Mouse (Mus musculus): ENCODE measurements around the gene Hist1h2ak. TPM values are rescaled to one million over a fixed set of nuclear protein-coding genes. Genes with fewer than 3 reads are reported as not detected.
A peak's percentile ranks its signal among the peaks of the same experiment; 100 is the strongest.

Gene Hist1h2ak
- total RNA-seq, 2 experiments from 2014 or later = 27.8 to 28.5 TPM

GRCm38 (mm10) chr13:21778814-21779766, 25.5 kb upstream of the Hist1h2ak start:
- DNase-seq (ENCODE audit: low spot score in 2 of 2) = peak; percentile 49 to 63

DNA sequence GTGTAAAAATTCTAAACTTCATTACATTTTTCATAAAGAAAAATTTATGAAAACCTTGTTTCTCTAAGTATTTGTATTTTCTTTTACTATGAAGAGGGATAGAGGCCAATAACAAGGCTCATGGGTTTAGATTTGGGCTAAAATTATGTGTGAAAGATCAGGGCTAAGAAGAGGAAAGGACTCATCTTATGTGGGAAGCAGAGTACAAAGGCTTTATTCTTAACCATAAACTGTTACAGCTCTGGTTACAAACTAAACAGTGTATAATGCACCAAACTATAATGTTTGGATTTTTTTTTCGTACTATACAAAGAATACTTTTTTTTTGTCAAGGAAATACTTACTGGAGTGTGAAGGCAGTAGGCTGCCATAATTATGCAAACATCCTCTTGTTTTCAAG, 2.1 kb upstream of the Hist1h2ak start:
- DNase-seq (ENCODE audit: low spot score in 2 of 2) = no peak

- DNase-seq (ENCODE audit: low spot score in 2 of 2) = peak; percentile 31 to 49
Observed at GRCm38 (mm10) chr13:21754294-21755001, 821 bp upstream of the Hist1h2ak start.

- no peak for DNase-seq (ENCODE audit: low spot score in 2 of 2)
Observed at GRCm38 (mm10) chr13:21753051-21753523, 540 bp downstream of the Hist1h2ak start.

- DNase-seq (ENCODE audit: low spot score in 2 of 2) = no peak
Observed at GRCm38 (mm10) chr13:21752356-21752755, 1.3 kb downstream of the Hist1h2ak start.

GRCm38 (mm10) chr13:21751827-21752226, 1.8 kb downstream of the Hist1h2ak start:
- DNase-seq (ENCODE audit: low spot score in 2 of 2) = no peak

GRCm38 (mm10) chr13:21751417-21751816, 2.2 kb downstream of the Hist1h2ak start:
- no peak for DNase-seq (ENCODE audit: low spot score in 2 of 2)

DNA sequence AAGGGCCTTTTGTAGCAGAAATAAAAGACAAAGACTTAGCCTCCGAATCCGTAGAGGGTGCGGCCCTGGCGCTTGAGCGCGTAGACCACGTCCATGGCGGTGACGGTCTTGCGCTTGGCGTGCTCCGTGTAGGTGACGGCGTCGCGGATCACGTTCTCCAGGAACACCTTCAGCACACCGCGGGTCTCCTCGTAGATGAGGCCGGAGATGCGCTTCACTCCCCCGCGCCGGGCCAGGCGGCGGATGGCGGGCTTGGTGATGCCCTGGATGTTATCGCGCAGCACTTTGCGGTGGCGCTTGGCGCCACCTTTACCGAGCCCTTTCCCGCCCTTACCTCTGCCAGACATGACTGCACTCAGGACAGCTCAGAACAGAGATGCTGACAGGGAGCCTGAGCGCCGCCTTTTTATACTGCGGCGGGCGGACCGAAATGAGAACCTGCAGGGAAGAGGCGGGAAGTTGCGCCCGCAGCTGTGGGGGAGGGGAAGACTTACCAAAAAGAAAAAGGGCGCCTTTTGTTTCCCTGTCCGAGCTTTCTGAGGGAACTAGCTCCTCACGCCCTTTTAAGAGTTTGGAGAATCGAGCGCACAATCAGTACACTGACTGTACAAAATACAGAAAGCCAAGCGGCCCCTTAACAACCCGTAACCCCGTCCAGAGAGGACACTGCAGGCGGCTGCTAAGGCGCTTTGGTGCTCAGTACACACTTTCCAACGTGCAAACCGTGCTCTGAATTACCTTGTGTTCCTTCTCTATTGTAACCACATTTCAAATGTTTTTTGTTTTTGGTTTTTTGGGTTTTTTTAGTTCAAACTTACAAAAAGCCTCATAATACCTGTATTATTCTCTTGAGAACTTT, 3.2 kb downstream of the Hist1h2ak start, which contains the start of gene Hist1h4k:
Hist1h4k (minus strand) TSS at position 347 of the 859 bp plus-strand sequence.
- DNase-seq (ENCODE audit: low spot score in 2 of 2) = peak; percentile 89 to 93

GRCm38 (mm10) chr13:21749387-21750158, 4.1 kb downstream of the Hist1h2ak start:
- DNase-seq (ENCODE audit: low spot score in 2 of 2) = no peak

GRCm38 (mm10) chr13:21745006-21745405, 8.6 kb downstream of the Hist1h2ak start:
- no peak for DNase-seq (ENCODE audit: low spot score in 2 of 2)

GRCm38 (mm10) chr13:21734906-21735767, 18.5 kb downstream of the Hist1h2ak start, which contains the start of gene Hist1h4j:
Gene Hist1h4j (plus strand): TSS chr13:21735064.
- peak; percentile 67 to 81 for DNase-seq (ENCODE audit: low spot score in 2 of 2)

- DNase-seq (ENCODE audit: low spot score in 2 of 2) = peak; percentile 70 to 77
Observed at GRCm38 (mm10) chr13:21734010-21734905, 19.4 kb downstream of the Hist1h2ak start.

- DNase-seq (ENCODE audit: low spot score in 2 of 2) = no peak
Observed at GRCm38 (mm10) chr13:21733466-21733865, 20.2 kb downstream of the Hist1h2ak start.

DNA sequence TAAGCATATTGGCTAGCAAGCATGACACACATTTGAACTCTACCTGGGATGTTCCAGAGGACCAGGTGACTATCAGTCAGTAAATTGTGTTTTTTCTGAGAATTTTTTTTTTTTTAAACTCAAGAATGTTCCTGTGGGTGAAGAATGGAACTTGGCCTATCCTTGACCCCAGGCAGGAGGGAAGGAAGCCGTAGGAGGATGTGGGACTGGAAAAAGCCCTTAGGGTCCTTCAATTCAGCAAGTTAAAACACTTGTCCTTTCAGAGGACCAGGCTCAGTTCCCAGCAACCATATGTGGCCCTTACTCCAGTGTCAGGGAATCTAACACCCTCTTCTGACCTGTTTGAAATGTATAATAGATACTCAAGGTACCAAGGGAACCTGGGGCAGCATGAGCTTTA, 24.1 kb downstream of the Hist1h2ak start:
- DNase-seq (ENCODE audit: low spot score in 2 of 2) = no peak

GRCm38 (mm10) chr13:21727948-21728572, 25.6 kb downstream of the Hist1h2ak start:
- no peak for DNase-seq (ENCODE audit: low spot score in 2 of 2)

DNA sequence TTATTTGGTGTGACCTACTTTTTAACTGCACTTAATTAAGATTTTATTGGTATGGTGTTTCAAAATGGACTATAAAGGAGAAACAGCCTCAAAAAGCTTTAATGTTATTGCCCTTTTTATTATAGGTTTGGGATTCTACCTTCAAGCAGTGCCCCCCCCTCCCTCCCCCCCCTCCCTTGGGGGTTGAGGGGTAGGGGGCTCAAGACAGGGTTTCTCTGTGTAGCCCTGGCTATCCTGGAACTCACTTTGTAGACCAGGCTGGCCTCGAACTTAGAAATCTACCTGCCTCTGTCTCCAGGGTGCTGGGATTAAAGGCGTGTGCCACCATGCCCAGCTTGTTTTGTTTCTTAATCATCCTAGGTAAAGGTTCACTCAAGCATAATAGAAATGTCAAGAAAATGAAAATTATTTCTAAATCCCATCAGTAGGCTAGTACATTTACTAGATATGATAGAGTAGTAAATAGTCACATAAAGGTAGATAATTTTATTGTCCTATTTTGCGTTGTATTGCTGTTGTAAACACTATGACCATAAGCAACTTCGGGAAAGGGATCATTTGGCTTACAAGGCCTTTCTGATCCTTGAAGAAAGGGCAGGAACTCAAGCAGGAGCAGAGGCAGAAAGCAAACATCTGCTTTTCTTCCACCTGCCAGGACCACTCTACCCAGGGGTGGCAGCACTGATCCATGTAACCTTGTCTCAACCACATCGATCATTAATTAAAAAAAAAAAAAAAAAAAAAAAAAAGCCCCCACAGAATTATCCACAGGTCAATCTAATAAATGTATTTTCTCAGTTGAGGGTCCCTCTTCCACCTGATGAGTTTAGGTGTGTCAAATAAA, 30.4 kb downstream of the Hist1h2ak start:
- no peak for DNase-seq (ENCODE audit: low spot score in 2 of 2)
